Mouse (Mus musculus) liver, embryonic 14.5 days (tissue): ENCODE measurements around the gene Cavin1. TPM values are rescaled to one million over a fixed set of nuclear protein-coding genes. Genes with fewer than 3 reads are reported as not detected.

Experiments used
- ATAC-seq: fragments of 200-750 bp; cut with Nextera tagmentation; 2 replicates; pipeline ENCODE4 v1.8.0; 2017; ENCODE audit warnings: moderate number of reproducible peaks, mild to moderate bottlenecking, moderate library complexity; ENCODE audit not compliant: insufficient read depth
- DNase-seq, 3 experiments: peaks; one replicate each; pipeline ENCODE4 v3.0.0-alpha.2; 2012 to 2013; ENCODE audit warnings: low read depth in 3 of 3, low spot score in 3 of 3
- H3K27ac ChIP-seq: fragments of 300-500 bp; sonication (generic); 2 replicates; pipeline ENCODE4 v1.5.1; 2014; ENCODE audit warnings: moderate library complexity, mild to moderate bottlenecking, control low read depth, inconsistent platforms
- H3K27me3 ChIP-seq: fragments of 300-500 bp; sonication (generic); 2 replicates; pipeline ENCODE4 v1.6.1; 2014; ENCODE audit warnings: mild to moderate bottlenecking, low read length, moderate library complexity; ENCODE audit not compliant: control insufficient read depth, insufficient read depth
- H3K36me3 ChIP-seq: fragments of 300-500 bp; sonication (generic); replicated peaks from 2 replicates; pipeline ENCODE4 v1.6.1; 2014; ENCODE audit warnings: low read depth; ENCODE audit not compliant: control insufficient read depth, insufficient read depth
- H3K4me1 ChIP-seq, 2 experiments: fragments of 200-500 bp in 1 of 2; fragments of 300-500 bp in 1 of 2; sonication (generic) in 1 of 2; replicated peaks; 2 replicates each; pipeline ENCODE4 v1.6.1; 2012 to 2014; ENCODE audit warnings: antibody characterized with exemption in 1 of 2, inconsistent platforms in 1 of 2, low read length in 1 of 2; ENCODE audit not compliant: control insufficient read depth in 2 of 2, insufficient read depth in 2 of 2
- H3K4me2 ChIP-seq: fragments of 300-500 bp; sonication (generic); 2 replicates; pipeline ENCODE4 v1.6.1; 2014; ENCODE audit warnings: low read depth, mild to moderate bottlenecking, control low read depth, moderate library complexity
- H3K4me3 ChIP-seq, 2 experiments: fragments of 200-500 bp in 1 of 2; fragments of 300-500 bp in 1 of 2; sonication (generic) in 1 of 2; 2 replicates each; pipeline ENCODE4 v1.5.1; 2012 to 2014; ENCODE audit warnings: low read depth in 2 of 2, low read length in 2 of 2, mild to moderate bottlenecking in 2 of 2, control low read depth in 1 of 2, inconsistent platforms in 1 of 2, moderate library complexity in 1 of 2; ENCODE audit not compliant: insufficient read depth in 1 of 2
- H3K9ac ChIP-seq: fragments of 300-500 bp; sonication (generic); replicated peaks from 2 replicates; pipeline ENCODE4 v1.6.1; 2014; ENCODE audit warnings: mild to moderate bottlenecking, control low read depth, moderate library complexity
- H3K9me3 ChIP-seq: fragments of 300-500 bp; sonication (generic); 2 replicates; pipeline ENCODE4 v1.6.1; 2016; ENCODE audit warnings: low read length, mixed read lengths; ENCODE audit not compliant: control insufficient read depth
- CTCF ChIP-seq: IDR thresholded peaks from 2 replicates; pipeline ENCODE4 v1.5.1; 2016; ENCODE audit warnings: antibody characterized with exemption, low read depth, control low read depth
- EP300 ChIP-seq: IDR thresholded peaks from 2 replicates; pipeline ENCODE4 v1.6.1; 2016; ENCODE audit warnings: antibody characterized with exemption, low read depth
- WGBS: fragments of 180-500 bp; shearing (Covaris S2); extraction: QIAGEN DNeasy Blood & Tissue Kit; methylation state at CpG from one replicate; pipeline ENCODE4 v1.1.7; 2014; ENCODE audit not compliant: insufficient replicate concordance; 5-methylcytosine and 5-hydroxymethylcytosine counted together
- polyA plus RNA-seq, 2 experiments: library from polyadenylated mRNA; depleted of rRNA in 1 of 2; stranded (reverse) in 1 of 2; unstranded in 1 of 2; fragments of >200 nt; fragmentation: Nextera tagmentation in 1 of 2; extraction: Ambion mirVana in 1 of 2; gene quantifications; 2 replicates each; pipeline versions ENCODE4 v1.2.1 to v1.2.3; 2012 to 2014

The Cavin1 gene
- polyA plus RNA-seq, 2 experiments, result 7.0 to 8.1 TPM

DNA sequence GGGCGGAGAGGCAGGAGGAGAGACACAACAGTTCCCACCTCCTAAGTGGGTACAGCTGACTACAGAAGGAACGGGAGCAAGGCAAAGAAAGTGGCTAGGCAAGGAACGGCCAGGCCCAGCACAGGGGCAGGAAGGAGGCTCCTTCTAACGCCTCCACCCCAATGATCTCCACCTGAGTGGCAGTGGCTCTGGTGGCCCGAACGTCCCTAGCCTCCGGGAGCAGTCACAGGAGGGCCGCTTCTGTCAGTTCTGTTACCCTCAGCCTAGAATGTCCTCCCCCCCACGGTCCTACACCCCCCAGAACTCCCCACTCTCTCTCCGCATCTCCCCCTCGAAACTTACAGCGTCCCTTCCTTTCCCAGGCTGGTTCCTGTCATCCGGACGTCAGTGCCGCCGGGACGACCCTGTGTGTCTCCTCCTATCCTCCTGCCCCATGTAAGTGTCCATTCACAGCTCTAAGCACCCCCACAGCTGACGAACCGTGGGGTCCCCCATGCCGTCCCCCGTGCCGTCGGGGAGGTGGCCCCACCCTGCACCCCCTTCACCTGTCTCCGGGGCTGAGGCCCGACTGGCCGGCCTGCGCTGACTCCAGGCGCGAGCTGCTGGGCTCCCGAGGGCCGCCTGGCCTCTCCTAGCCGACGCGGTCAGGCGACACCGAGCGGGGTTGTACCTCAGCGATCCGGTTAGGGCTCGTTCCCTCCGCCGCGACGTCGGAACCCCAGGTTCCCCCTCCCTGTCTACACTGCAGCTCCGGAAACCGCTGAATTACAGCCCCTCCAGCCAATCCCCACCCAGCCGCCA is 31.8 kb downstream of the Cavin1 start:
- Histone ChIP-seq H3K4me3 (peak overlapping the region; percentile 90 to 98), H3K27ac (peak overlapping the region; percentile 80), H3K4me1 (peaks cover 30 to 38% of the 10 kb centered on the region in 2 experiments), H3K9me3 (no peaks in the 10 kb centered on the region), H3K9ac (peak overlapping the region; percentile 98), H3K4me2 (peak overlapping the region; percentile 96), H3K36me3 (no peaks in the 10 kb centered on the region), H3K27me3 (no peaks in the 10 kb centered on the region)
- TF ChIP-seq CTCF (no peak), EP300 (no peak)
- ATAC-seq (no peak), DNase-seq (no peak)
- WGBS, result under 1% methylated on average over 48 of the region's 48 CpGs

DNA sequence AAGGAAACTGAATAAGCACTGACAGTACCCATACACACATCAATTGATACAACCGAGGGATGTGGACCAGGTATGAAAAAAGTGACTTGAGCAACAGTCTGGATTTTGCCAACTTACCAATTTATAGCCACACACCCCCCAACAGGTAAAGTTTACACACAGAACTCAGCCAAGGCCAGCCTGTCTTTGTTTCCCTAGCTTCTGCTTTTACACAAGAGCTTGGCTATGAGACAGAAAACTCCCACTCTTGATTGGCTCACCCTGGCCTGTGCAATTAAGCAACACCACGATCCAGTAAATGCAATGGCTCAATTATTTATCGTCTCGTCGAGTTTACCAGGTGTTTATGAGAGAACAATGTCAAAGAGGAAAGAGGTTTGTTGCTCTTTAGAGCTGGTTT is 32.6 kb downstream of the Cavin1 start:
- DNase-seq (no peak), ATAC-seq (no peak)
- Histone ChIP-seq H3K27ac (peak overlapping the region; percentile 42), H3K4me1 (peaks cover 37 to 43% of the 10 kb centered on the region in 2 experiments), H3K27me3 (no peaks in the 10 kb centered on the region), H3K9ac (peak overlapping the region; percentile 98), H3K9me3 (no peaks in the 10 kb centered on the region), H3K4me2 (peak overlapping the region; percentile 96), H3K36me3 (no peaks in the 10 kb centered on the region), H3K4me3 (peak overlapping the region; percentile 48 to 98)
- TF ChIP-seq EP300 (no peak), CTCF (no peak)
- 7% methylated on average over 5 of the region's 5 CpGs for WGBS

DNA sequence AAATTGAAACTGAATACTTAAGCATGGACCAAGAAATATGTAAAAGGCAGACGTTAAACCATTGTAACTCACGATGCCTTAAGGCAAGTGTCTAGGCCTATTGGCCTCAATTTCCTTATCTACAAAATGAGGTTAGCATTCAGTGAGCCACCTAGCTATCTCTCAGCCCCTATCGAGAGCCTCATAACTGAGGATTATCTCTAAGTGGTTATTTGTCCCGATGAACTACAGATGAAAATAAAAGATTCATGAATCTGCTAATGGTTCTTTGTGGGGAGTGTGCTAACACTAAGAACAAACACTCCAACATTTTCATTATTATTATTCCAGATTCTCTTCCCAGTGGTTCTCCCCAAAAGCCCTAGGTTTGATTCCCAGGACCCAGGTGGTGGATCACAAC is 33.4 kb downstream of the Cavin1 start:
- DNase-seq (peak in 1 of 3 experiments; percentile 45), ATAC-seq (no peak)
- 11% methylated on average over 4 of the region's 4 CpGs for WGBS
- Histone ChIP-seq H3K36me3 (no peaks in the 10 kb centered on the region), H3K4me1 (peaks cover 37 to 43% of the 10 kb centered on the region in 2 experiments), H3K9ac (peak overlapping the region; percentile 41), H3K27me3 (no peaks in the 10 kb centered on the region), H3K9me3 (no peaks in the 10 kb centered on the region), H3K27ac (no peak overlapping the region), H3K4me2 (peak overlapping the region; percentile 96), H3K4me3 (peak overlapping the region in 1 of 2 experiments; percentile 98; a peak in 3 of 4 replicates)
- TF ChIP-seq EP300 (peak; percentile 43; the same call in 1 of the 2 replicates), CTCF (no peak)

DNA sequence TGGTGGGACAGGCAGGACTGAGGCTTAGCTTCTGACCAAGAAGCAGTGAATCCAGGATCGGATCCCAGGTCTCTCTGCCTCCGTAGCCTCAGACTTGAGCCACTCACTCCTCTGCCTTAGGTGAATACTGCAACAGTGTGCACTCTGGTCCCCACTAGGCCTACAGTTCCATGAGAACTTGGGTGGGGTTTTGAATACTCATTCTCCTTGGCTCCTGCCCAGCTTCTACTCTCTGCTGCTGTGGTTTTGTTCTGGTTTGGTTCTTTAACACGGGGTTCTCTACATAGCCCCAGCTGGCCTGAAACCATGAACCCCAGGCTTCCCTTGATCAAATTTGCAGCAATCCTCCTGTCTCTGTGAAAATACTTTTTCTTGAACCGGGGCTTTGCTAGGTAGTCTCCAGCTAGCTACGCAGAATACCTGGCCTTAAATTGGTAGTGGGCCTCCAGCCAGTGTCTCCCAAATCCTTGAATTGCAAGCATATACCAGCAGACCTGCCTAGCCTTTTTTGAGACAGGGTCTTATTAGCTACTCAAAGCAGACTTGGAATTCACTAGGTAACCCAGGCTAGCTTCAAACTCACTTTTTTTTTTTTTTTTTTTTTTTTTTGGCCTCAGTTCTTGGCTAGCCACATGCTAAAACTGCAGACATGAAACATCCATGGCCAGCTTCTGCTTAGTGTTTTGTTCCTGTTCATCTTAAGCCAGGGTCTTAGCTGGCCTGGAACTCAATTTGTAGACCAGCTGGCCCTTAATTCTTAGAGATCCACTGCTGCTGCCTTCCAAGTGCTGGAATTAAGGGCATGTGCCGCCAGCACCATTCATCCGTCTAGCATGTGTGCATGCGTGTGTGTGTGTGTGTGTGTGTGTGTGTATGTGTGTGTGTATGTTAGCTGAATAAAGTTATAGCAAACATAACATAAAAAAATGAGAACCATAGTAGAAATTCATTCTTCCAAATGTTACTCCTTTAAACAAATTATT is 35.0 kb downstream of the Cavin1 start:
- no peak overlapping the region for H3K9ac ChIP-seq

More for the DNA sequence above, 35.0 kb downstream of the Cavin1 start:
- ATAC-seq, result no peak
- H3K9me3 ChIP-seq, result no peaks in the 10 kb centered on the region
- H3K36me3 ChIP-seq, result no peaks in the 10 kb centered on the region
- DNase-seq, result no peak
- H3K4me2 ChIP-seq, result no peak overlapping the region
- H3K4me1 ChIP-seq, result peaks cover 41 to 51% of the 10 kb centered on the region in 2 experiments
- 74% methylated on average over 8 of the region's 8 CpGs for WGBS
- H3K27me3 ChIP-seq, result no peaks in the 10 kb centered on the region
- H3K27ac ChIP-seq, result no peak overlapping the region
- TF ChIP-seq CTCF (no peak), EP300 (no peak)
- H3K4me3 ChIP-seq, result no peak overlapping the region
